Mouse (Mus musculus): ENCODE data around the gene Galr3.

DNA sequence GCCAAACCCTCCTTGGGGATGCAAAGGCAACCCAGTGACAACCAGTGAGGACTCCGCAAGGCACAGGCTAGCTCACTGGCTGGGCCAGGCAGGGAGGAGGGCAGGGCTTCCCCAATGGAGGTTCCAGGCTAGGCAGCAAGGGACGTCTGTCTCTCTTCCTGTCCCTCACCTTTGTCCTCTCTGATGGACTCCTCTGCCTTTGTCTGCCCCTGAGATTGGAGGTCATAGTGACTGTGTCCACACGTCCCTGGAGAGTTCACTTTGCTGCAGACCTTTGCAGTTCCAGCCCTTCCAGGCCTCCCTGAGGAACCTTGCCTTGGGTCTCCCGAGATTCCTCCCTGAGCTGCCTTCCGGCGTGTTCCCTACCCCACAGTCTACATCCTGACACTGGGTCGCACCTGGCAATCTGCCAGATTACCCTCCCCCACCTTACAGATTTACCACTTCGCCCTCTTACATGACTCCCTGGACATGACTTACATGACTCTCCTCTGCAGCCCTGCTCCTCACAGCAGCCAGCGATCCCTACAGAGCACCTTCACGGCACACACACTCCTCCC, 18.9 kb upstream of the Galr3 start:
- no peak for TF ChIP-seq CTCF (IDR thresholded peaks at IDR 0.05; ENCODE audit: low read depth, low read length)
- no peak for TF ChIP-seq POLR2A (IDR thresholded peaks at IDR 0.05; ENCODE audit: insufficient read depth, low read length)
- TF ChIP-seq EP300 (IDR thresholded peaks at IDR 0.05; ENCODE audit: insufficient read depth, low read depth, low read length): no peak

All from ES-Bruce4 (cell line).